Mouse (Mus musculus): Measurements from ENCODE around the gene Cfap100.

Cfap100 gene

DNA sequence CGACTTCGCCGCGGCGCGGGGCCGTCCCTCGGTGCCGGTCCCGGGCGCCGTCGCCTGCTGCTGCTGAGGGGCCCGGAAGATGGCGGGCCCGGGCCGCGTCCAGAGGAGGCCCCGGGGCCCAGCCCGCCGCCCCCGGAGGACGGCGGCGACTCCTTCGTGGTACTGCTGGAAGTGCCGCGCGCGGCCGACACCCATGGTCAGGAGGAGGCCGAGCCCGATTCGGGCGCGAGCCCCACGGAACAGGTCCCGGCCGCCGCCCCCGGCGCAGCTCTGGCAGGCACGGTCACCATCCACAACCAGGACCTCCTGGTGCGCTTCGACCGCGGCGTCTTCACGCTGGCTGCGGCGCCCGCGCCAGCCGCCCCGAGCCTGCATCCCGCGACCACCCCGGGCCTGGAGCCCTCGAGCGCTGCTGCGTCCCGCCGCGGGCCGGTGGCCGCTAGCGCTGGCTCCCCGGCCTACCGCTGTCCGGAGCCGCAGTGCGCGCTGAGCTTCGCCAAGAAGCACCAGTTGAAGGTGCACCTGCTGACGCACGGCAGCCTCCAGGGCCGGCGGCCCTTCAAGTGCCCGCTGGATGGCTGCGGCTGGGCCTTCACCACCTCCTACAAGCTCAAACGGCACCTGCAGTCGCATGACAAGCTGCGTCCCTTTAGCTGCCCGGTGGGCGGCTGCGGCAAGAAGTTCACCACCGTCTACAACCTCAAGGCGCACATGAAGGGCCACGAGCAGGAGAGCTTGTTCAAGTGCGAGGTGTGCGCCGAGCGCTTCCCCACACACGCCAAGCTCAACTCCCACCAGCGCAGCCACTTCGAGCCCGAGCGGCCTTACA lies 58.7 kb downstream of the Cfap100 start:
- DNase-seq = peak; percentile 42

DNA sequence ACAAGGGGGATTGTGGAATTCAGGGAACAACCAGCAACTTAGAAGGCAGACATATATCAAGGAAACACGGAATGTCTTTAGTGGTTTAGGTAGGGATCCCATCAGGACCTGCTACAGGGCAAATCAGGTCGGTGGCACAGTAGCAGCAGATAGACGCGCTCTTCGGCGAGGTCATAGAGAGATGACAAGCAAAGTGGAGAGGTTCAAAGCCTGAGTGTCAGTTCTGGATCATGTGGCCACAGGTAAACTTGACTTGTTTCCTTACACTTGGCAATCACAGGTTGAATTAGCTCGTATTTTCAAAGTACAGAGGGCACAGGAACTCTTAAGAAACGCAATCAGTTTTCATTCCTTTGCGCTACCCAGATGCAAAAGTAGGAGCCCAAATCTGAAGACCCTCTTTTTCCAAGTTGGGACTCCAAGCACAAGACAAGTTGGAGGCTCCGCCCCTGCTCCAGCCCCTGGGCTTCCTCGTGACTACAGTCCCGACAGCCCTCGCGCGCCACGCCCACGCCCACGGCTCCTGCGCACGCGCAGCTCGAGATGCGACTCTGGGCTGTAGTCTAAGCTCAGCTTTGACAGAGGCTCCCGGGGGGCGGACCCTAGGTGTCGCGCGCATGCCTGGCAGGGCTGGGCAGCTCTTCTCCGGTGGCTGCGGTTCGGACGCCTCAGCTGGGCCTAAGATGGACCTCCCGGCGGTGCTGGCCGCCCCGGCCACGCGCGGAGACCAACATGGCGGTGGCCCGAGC lies 59.4 kb downstream of the Cfap100 start, which contains the start of gene Zxdc:
Zxdc (plus strand) TSS at position 517 of the 749 bp plus-strand sequence.
- peak; percentile 100 for DNase-seq

- no peak for DNase-seq
Observed at GRCm38 (mm10) chr6:90363301-90363700, 65.3 kb downstream of the Cfap100 start.

GRCm38 (mm10) chr6:90360922-90361614 lies 67.5 kb downstream of the Cfap100 start:
- DNase-seq = no peak

- DNase-seq = no peak
Observed at GRCm38 (mm10) chr6:90360024-90360781, 68.4 kb downstream of the Cfap100 start.

GRCm38 (mm10) chr6:90359445-90359844 lies 69.2 kb downstream of the Cfap100 start:
- no peak for DNase-seq

DNA sequence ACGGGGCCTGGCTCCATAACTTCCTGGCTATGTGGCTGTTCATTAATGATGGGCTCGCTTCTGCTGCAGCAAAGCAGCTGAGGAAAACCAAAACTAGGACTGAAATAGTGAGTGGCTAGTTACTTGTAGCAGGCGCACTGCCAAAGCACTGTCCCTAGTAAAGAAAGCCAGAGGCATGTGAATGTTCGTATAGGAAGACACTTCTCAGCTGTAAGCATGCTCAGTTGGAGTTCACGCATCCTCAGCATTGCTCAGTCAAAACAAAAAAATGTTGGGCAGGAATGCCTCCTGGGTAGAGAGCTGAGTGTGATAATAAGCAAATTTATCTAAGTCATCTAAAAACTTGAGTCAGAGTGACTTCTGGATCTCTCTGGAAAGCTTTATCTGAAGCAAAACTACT lies 70.5 kb downstream of the Cfap100 start:
- DNase-seq = no peak
